Mouse (Mus musculus) lung, adult 2 months (tissue): ENCODE results near the gene Gm4756.
"Not testable (repeated sequence)": the region's sequence is repeated elsewhere in the genome, so short reads cannot be mapped to it uniquely, and the experiment has no call there.

Experiments used
- CTCF ChIP-seq: fragments of 200-500 bp; IDR thresholded peaks from 2 replicates; pipeline ENCODE4 v1.5.1; 2011; ENCODE audit warnings: mild to moderate bottlenecking, low read length, control low read depth; ENCODE audit not compliant: insufficient read depth
- POLR2A ChIP-seq: fragments of 200-500 bp; IDR thresholded peaks from 2 replicates; pipeline ENCODE4 v1.6.1; 2011; ENCODE audit warnings: low read depth, mild to moderate bottlenecking, control low read depth, low read length, borderline replicate concordance; ENCODE audit errors: extremely low read depth

DNA sequence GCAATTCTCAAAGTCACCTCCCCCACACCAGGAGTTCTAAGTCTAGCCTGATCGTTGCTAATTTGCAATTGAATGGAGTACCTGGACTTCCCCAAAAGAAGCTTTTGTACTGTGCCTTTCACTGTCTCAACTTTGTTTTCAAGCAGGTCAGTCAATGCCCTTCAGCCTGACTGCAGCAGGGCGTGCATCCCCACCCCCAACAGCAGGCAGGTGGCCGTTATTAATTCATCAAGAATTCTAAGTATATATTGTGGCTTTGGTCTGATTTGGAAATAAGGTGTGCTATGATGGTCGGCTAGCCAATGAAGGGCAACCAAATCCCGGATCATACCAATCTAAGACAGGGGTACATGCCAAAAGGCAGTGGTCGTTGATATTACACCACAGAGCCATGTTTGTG, 38.3 kb upstream of the Gm4756 start:
- TF ChIP-seq CTCF, POLR2A: not testable (repeated sequence)
